Mouse (Mus musculus) liver, adult 2 months (tissue): ENCODE data around the gene Zbtb7a. TPM values are rescaled to one million over a fixed set of nuclear protein-coding genes. Genes with fewer than 3 reads are reported as not detected.
"Not testable (repeated sequence)": the region's sequence is repeated elsewhere in the genome, so short reads cannot be mapped to it uniquely, and the experiment has no call there.

Experiments
- DNase-seq: peaks from one replicate; pipeline ENCODE4 v3.0.0-alpha.2; 2011; ENCODE audit warnings: low read depth, low spot score; ENCODE audit errors: extremely low read depth
- H3K27ac ChIP-seq: fragments of 200-500 bp; replicated peaks from 2 replicates; pipeline ENCODE4 v1.5.1; 2012; ENCODE audit warnings: low read depth, mild to moderate bottlenecking, control low read depth, inconsistent platforms, low read length; ENCODE audit not compliant: insufficient read depth
- H3K27me3 ChIP-seq: fragments of 200-500 bp; 2 replicates; pipeline ENCODE4 v1.6.1; 2012; ENCODE audit warnings: mild to moderate bottlenecking, moderate library complexity, low read length, inconsistent platforms; ENCODE audit not compliant: control insufficient read depth, insufficient read depth
- H3K36me3 ChIP-seq: fragments of 200-500 bp; 2 replicates; pipeline ENCODE4 v1.6.1; 2012; ENCODE audit warnings: low read length, inconsistent platforms; ENCODE audit not compliant: control insufficient read depth, insufficient read depth
- H3K4me1 ChIP-seq: fragments of 200-500 bp; 2 replicates; pipeline ENCODE4 v1.6.1; 2011; ENCODE audit warnings: low read length; ENCODE audit not compliant: control insufficient read depth, insufficient read depth
- H3K4me3 ChIP-seq: fragments of 200-500 bp; 2 replicates; pipeline ENCODE4 v1.5.1; 2011; ENCODE audit warnings: low read depth, mild to moderate bottlenecking, control low read depth, low read length, moderate library complexity; ENCODE audit not compliant: insufficient read depth
- H3K79me2 ChIP-seq: fragments of 200-500 bp; 2 replicates; pipeline ENCODE4 v1.6.1; 2012; ENCODE audit warnings: inconsistent platforms, mild to moderate bottlenecking, low read length, moderate library complexity; ENCODE audit not compliant: control insufficient read depth, insufficient read depth
- H3K9ac ChIP-seq: fragments of 200-500 bp; 2 replicates; pipeline ENCODE4 v1.6.1; 2012; ENCODE audit warnings: low read depth, mild to moderate bottlenecking, control low read depth, inconsistent platforms, low read length
- CTCF ChIP-seq: fragments of 200-500 bp; IDR thresholded peaks from 2 replicates; pipeline ENCODE4 v1.5.1; 2011; ENCODE audit warnings: low read depth, low read length, control low read depth
- POLR2A ChIP-seq: fragments of 200-500 bp; IDR thresholded peaks from 2 replicates; pipeline ENCODE4 v1.6.1; 2011; ENCODE audit warnings: low read length, control low read depth; ENCODE audit not compliant: insufficient read depth; ENCODE audit errors: extremely low read depth
- WGBS: fragments of 180-500 bp; shearing (Covaris S2); methylation state at CpG from one replicate; pipeline ENCODE4 v1.1.7; 2018; 5-methylcytosine and 5-hydroxymethylcytosine counted together
- polyA plus RNA-seq: library from polyadenylated mRNA; depleted of rRNA; stranded (reverse); fragments of >200 nt; gene quantifications from 2 replicates; pipeline ENCODE4 v1.2.3, GENCODE M21; 2012
- total RNA-seq: library from RNA; depleted of rRNA; stranded (reverse); fragments of >200 nt; gene quantifications from 2 replicates; pipeline ENCODE4 v1.2.3, GENCODE M21; 2014

Zbtb7a gene
- total and polyA plus RNA-seq, 2 experiments, result 10.0 to 28.6 TPM

GRCm38 (mm10) chr10:81177958-81178712, 43.1 kb downstream of the Zbtb7a start:
- H3K9ac ChIP-seq, result peak overlapping the region; percentile 93
- peaks cover 44% of the 10 kb centered on the region for H3K36me3 ChIP-seq
- no peak for DNase-seq
- TF ChIP-seq CTCF (no peak), POLR2A (no peak)
- peaks cover 20% of the 10 kb centered on the region for H3K4me1 ChIP-seq
- peak overlapping the region; percentile 37 for H3K27ac ChIP-seq
- H3K79me2 ChIP-seq, result peaks cover 20% of the 10 kb centered on the region
- H3K27me3 ChIP-seq, result no peaks in the 10 kb centered on the region
- peak overlapping the region; percentile 80 for H3K4me3 ChIP-seq
- WGBS, result 27% methylated on average over 14 of the region's 14 CpGs

GRCm38 (mm10) chr10:81178927-81179326, 43.9 kb downstream of the Zbtb7a start:
- Histone ChIP-seq H3K4me1 (peaks cover 23% of the 10 kb centered on the region), H3K36me3 (peaks cover 44% of the 10 kb centered on the region), H3K27me3 (no peaks in the 10 kb centered on the region), H3K9ac (no peak overlapping the region), H3K27ac (no peak overlapping the region), H3K79me2 (peaks cover 25% of the 10 kb centered on the region), H3K4me3 (no peak overlapping the region)
- no peak for DNase-seq
- TF ChIP-seq CTCF (no peak), POLR2A (no peak)
- 83% methylated on average over 11 of the region's 11 CpGs for WGBS

- WGBS, result 83% methylated on average over 32 of the region's 32 CpGs
- DNase-seq, result no peak
- Histone ChIP-seq H3K27ac (no peak overlapping the region), H3K4me3 (no peak overlapping the region), H3K9ac (no peak overlapping the region), H3K4me1 (peaks cover 25% of the 10 kb centered on the region), H3K27me3 (no peaks in the 10 kb centered on the region), H3K79me2 (peaks cover 29% of the 10 kb centered on the region), H3K36me3 (peaks cover 44% of the 10 kb centered on the region)
- TF ChIP-seq CTCF (no peak), POLR2A (no peak)
Observed at GRCm38 (mm10) chr10:81179451-81180342, 44.7 kb downstream of the Zbtb7a start.

- H3K27ac ChIP-seq, result no peak overlapping the region
- 89% methylated on average over 13 of the region's 13 CpGs for WGBS
- DNase-seq, result no peak
- H3K4me1 ChIP-seq, result peaks cover 20% of the 10 kb centered on the region
- no peak overlapping the region for H3K9ac ChIP-seq
- peaks cover 44% of the 10 kb centered on the region for H3K36me3 ChIP-seq
- no peak overlapping the region for H3K4me3 ChIP-seq
- H3K27me3 ChIP-seq, result no peaks in the 10 kb centered on the region
- TF ChIP-seq POLR2A (no peak), CTCF (no peak)
- H3K79me2 ChIP-seq, result peaks cover 29% of the 10 kb centered on the region
Observed at GRCm38 (mm10) chr10:81180946-81181345, 45.9 kb downstream of the Zbtb7a start.

- Histone ChIP-seq H3K4me1 (peaks cover 20% of the 10 kb centered on the region), H3K36me3 (peaks cover 44% of the 10 kb centered on the region), H3K79me2 (peaks cover 25% of the 10 kb centered on the region)
- H3K9ac ChIP-seq, DNase-seq, H3K4me3 ChIP-seq, H3K27me3 ChIP-seq, H3K27ac ChIP-seq: not testable (repeated sequence)
- WGBS, result 84% methylated on average over 12 of the region's 12 CpGs
Observed at GRCm38 (mm10) chr10:81181860-81182259, 46.8 kb downstream of the Zbtb7a start.
